Mouse (Mus musculus) forebrain, postnatal 0 days (tissue): ENCODE data around the gene Hsd11b2. TPM values are rescaled to one million over a fixed set of nuclear protein-coding genes. Genes with fewer than 3 reads are reported as not detected.

Experiments used
- ATAC-seq: fragments of 200-750 bp; cut with Nextera tagmentation; 2 replicates; pipeline ENCODE4 v1.8.0; 2017; ENCODE audit warnings: mild to moderate bottlenecking, moderate library complexity
- DNase-seq: peaks from one replicate; pipeline ENCODE4 v3.0.0-alpha.2; 2015
- H3K27ac ChIP-seq: fragments of 300-500 bp; sonication (generic); 2 replicates; pipeline ENCODE4 v1.5.1; 2014; ENCODE audit warnings: low read depth, mild to moderate bottlenecking, antibody characterized with exemption, low read length, moderate library complexity, mixed read lengths
- H3K27me3 ChIP-seq: fragments of 300-500 bp; sonication (generic); 2 replicates; pipeline ENCODE4 v1.6.1; 2014; ENCODE audit warnings: mild to moderate bottlenecking, low read length, mixed read lengths; ENCODE audit not compliant: insufficient read depth
- H3K36me3 ChIP-seq: fragments of 300-500 bp; sonication (generic); 2 replicates; pipeline ENCODE4 v1.6.1; 2014; ENCODE audit warnings: mild to moderate bottlenecking, moderate library complexity; ENCODE audit not compliant: insufficient read depth
- H3K4me1 ChIP-seq: fragments of 300-500 bp; sonication (generic); 2 replicates; pipeline ENCODE4 v1.6.1; 2014; ENCODE audit warnings: antibody characterized with exemption; ENCODE audit not compliant: insufficient read depth
- H3K4me2 ChIP-seq: fragments of 300-500 bp; sonication (generic); 2 replicates; pipeline ENCODE4 v1.6.1; 2014; ENCODE audit warnings: low read depth, mild to moderate bottlenecking, moderate library complexity
- H3K4me3 ChIP-seq: fragments of 300-500 bp; sonication (generic); 2 replicates; pipeline ENCODE4 v1.5.1; 2014; ENCODE audit warnings: low read depth, low read length, mixed read lengths
- H3K9ac ChIP-seq: fragments of 300-500 bp; sonication (generic); 2 replicates; pipeline ENCODE4 v1.6.1; 2014; ENCODE audit warnings: mild to moderate bottlenecking
- H3K9me3 ChIP-seq: fragments of 300-500 bp; sonication (generic); 2 replicates; pipeline ENCODE4 v1.6.1; 2016; ENCODE audit warnings: low read length
- CTCF ChIP-seq: sonication (generic); IDR thresholded peaks from 2 replicates; pipeline ENCODE4 v1.5.1; 2016; ENCODE audit warnings: antibody characterized with exemption, control low read depth, low read depth
- WGBS: fragments of 180-500 bp; shearing (Covaris S2); extraction: QIAGEN DNeasy Blood & Tissue Kit; methylation state at CpG from one replicate; pipeline ENCODE4 v1.1.7; 2014; 5-methylcytosine and 5-hydroxymethylcytosine counted together
- polyA plus RNA-seq: library from polyadenylated mRNA; unstranded; fragments of >200 nt; fragmentation: Nextera tagmentation; extraction: Ambion mirVana; gene quantifications from 2 replicates; pipeline ENCODE4 v1.2.1, GENCODE M21; 2015
- total RNA-seq: library from RNA; depleted of rRNA; stranded (reverse); fragments of >200 nt; gene quantifications from 2 replicates; pipeline ENCODE4 v1.2.3, GENCODE M21; 2014

Hsd11b2 gene
- total and polyA plus RNA-seq, 2 experiments from 2014 or later, result 0.52 to 2.6 TPM

GRCm38 (mm10) chr8:105527110-105527509, 8.6 kb downstream of the Hsd11b2 start:
- Histone ChIP-seq H3K9me3 (no peaks in the 10 kb centered on the region), H3K4me3 (no peak overlapping the region), H3K27me3 (no peaks in the 10 kb centered on the region), H3K36me3 (peaks cover 50% of the 10 kb centered on the region), H3K9ac (no peak overlapping the region), H3K4me2 (no peak overlapping the region), H3K4me1 (no peaks in the 10 kb centered on the region), H3K27ac (no peak overlapping the region)
- TF ChIP-seq CTCF, result no peak
- 79% methylated on average over 2 of the region's 2 CpGs for WGBS
- ATAC-seq (no peak), DNase-seq (no peak)

- Histone ChIP-seq H3K9me3 (no peaks in the 10 kb centered on the region), H3K4me2 (no peak overlapping the region), H3K9ac (no peak overlapping the region), H3K27me3 (no peaks in the 10 kb centered on the region), H3K4me3 (no peak overlapping the region), H3K27ac (no peak overlapping the region), H3K36me3 (peaks cover 57% of the 10 kb centered on the region), H3K4me1 (no peaks in the 10 kb centered on the region)
- DNase-seq, result no peak
- ATAC-seq, result no peak
- no peak for TF ChIP-seq CTCF
- WGBS, result 93% methylated on average over 1 of the region's 1 CpGs
Measured at GRCm38 (mm10) chr8:105528206-105528605, 9.7 kb downstream of the Hsd11b2 start.

GRCm38 (mm10) chr8:105529271-105529670, 10.7 kb downstream of the Hsd11b2 start:
- Histone ChIP-seq H3K27ac (no peak overlapping the region), H3K4me2 (no peak overlapping the region), H3K4me1 (no peaks in the 10 kb centered on the region), H3K36me3 (peaks cover 51% of the 10 kb centered on the region), H3K9me3 (no peaks in the 10 kb centered on the region), H3K27me3 (no peaks in the 10 kb centered on the region), H3K4me3 (no peak overlapping the region), H3K9ac (no peak overlapping the region)
- ATAC-seq (no peak), DNase-seq (no peak)
- no peak for TF ChIP-seq CTCF
- 79% methylated on average over 3 of the region's 3 CpGs for WGBS

- 53% methylated on average over 2 of the region's 2 CpGs for WGBS
- no peak for ATAC-seq
- H3K36me3 ChIP-seq, result peaks cover 43% of the 10 kb centered on the region
Measured at GRCm38 (mm10) chr8:105531774-105532173, 13.2 kb downstream of the Hsd11b2 start.

GRCm38 (mm10) chr8:105533439-105533838, 14.9 kb downstream of the Hsd11b2 start:
- no peak overlapping the region for H3K4me2 ChIP-seq
- peaks cover 56% of the 10 kb centered on the region for H3K36me3 ChIP-seq
- no peak overlapping the region for H3K27ac ChIP-seq
- no peaks in the 10 kb centered on the region for H3K27me3 ChIP-seq
- ATAC-seq, result no peak
- H3K4me3 ChIP-seq, result no peak overlapping the region
- DNase-seq, result no peak
- H3K9ac ChIP-seq, result no peak overlapping the region
- WGBS, result 33% methylated on average over 2 of the region's 2 CpGs
- no peaks in the 10 kb centered on the region for H3K4me1 ChIP-seq
- no peaks in the 10 kb centered on the region for H3K9me3 ChIP-seq
- TF ChIP-seq CTCF, result no peak

More at GRCm38 (mm10) chr8:105531774-105532173, 13.2 kb downstream of the Hsd11b2 start:
- H3K9me3 ChIP-seq, result no peaks in the 10 kb centered on the region
- peak; percentile 44 for TF ChIP-seq CTCF
- H3K4me3 ChIP-seq, result no peak overlapping the region
- no peaks in the 10 kb centered on the region for H3K4me1 ChIP-seq
- H3K27me3 ChIP-seq, result no peaks in the 10 kb centered on the region
- H3K9ac ChIP-seq, result no peak overlapping the region
- H3K4me2 ChIP-seq, result no peak overlapping the region
- DNase-seq, result no peak
- H3K27ac ChIP-seq, result no peak overlapping the region

GRCm38 (mm10) chr8:105533892-105534329, 15.4 kb downstream of the Hsd11b2 start:
- WGBS, result 0% methylated on average over 1 of the region's 1 CpGs
- H3K27ac ChIP-seq, result no peak overlapping the region

GRCm38 (mm10) chr8:105536546-105536945, 18.0 kb downstream of the Hsd11b2 start:
- Histone ChIP-seq H3K27ac (no peak overlapping the region), H3K4me3 (no peak overlapping the region), H3K9ac (no peak overlapping the region), H3K4me1 (no peaks in the 10 kb centered on the region), H3K27me3 (no peaks in the 10 kb centered on the region), H3K4me2 (no peak overlapping the region), H3K36me3 (peaks cover 45% of the 10 kb centered on the region), H3K9me3 (no peaks in the 10 kb centered on the region)
- no peak for ATAC-seq
- TF ChIP-seq CTCF, result no peak
- no peak for DNase-seq
- WGBS, result 86% methylated on average over 3 of the region's 3 CpGs

More at GRCm38 (mm10) chr8:105533892-105534329, 15.4 kb downstream of the Hsd11b2 start:
- H3K4me3 ChIP-seq, result no peak overlapping the region
- H3K9ac ChIP-seq, result no peak overlapping the region
- H3K36me3 ChIP-seq, result peaks cover 55% of the 10 kb centered on the region
- H3K4me2 ChIP-seq, result no peak overlapping the region
- DNase-seq, result peak; percentile 77
- H3K4me1 ChIP-seq, result no peaks in the 10 kb centered on the region
- H3K27me3 ChIP-seq, result no peaks in the 10 kb centered on the region
- peak; percentile 51 for ATAC-seq
- TF ChIP-seq CTCF, result peak; percentile 79
- no peaks in the 10 kb centered on the region for H3K9me3 ChIP-seq
